Mouse (Mus musculus): ENCODE data around the gene Zfp148. TPM values are rescaled to one million over a fixed set of nuclear protein-coding genes. Genes with fewer than 3 reads are reported as not detected.
"Not testable (repeated sequence)": the region's sequence is repeated elsewhere in the genome, so short reads cannot be mapped to it uniquely, and the experiment has no call there.

Zfp148 gene
- 30.3 and 35.9 TPM in 2 replicates for polyA plus RNA-seq (2015; fragmentation: Nextera tagmentation; extraction: Ambion mirVana)

- 3% methylated on average over 49 of the region's 50 CpGs for WGBS
- peak within 1 kb of the TSS; percentile 87 for H3K9ac ChIP-seq (replicated peaks; ENCODE audit: low read depth)
- peak; percentile 45 for TF ChIP-seq CTCF (IDR thresholded peaks at IDR 0.05)
- DNase-seq (ENCODE audit: low spot score): peak; percentile 94
- H3K36me3 ChIP-seq (ENCODE audit: insufficient read depth, low read length); H3K9me3 ChIP-seq (ENCODE audit: low read length); H3K27me3 ChIP-seq (replicated peaks; ENCODE audit: insufficient read depth, low read length); H3K4me1 ChIP-seq (ENCODE audit: insufficient read depth, low read depth, low read length): not testable (repeated sequence)
- H3K27ac ChIP-seq (ENCODE audit: low read length): peak within 1 kb of the TSS; percentile 92
- H3K4me3 ChIP-seq (ENCODE audit: low read depth, low read length): peak within 1 kb of the TSS; percentile 90
- peak within 1 kb of the TSS; percentile 80 for H3K4me2 ChIP-seq (replicated peaks; ENCODE audit: low read depth, low read length)
- peak; percentile 91 for ATAC-seq
These were observed at the start of gene Zfp148 for GRCm38 (mm10) chr16:33379944-33380881. TSS of gene Zfp148 (plus strand) at chr16:33380836.

- Histone ChIP-seq H3K4me3 (ENCODE audit: low read depth, low read length) (no peak overlapping the region), H3K4me2 (replicated peaks; ENCODE audit: low read depth, low read length) (no peak overlapping the region), H3K27ac (ENCODE audit: low read length) (no peak overlapping the region), H3K4me1 (ENCODE audit: insufficient read depth, low read depth, low read length) (no peaks in the 10 kb centered on the region), H3K9ac (replicated peaks; ENCODE audit: low read depth) (no peak overlapping the region), H3K9me3 (ENCODE audit: low read length) (no peaks in the 10 kb centered on the region), H3K27me3 (replicated peaks; ENCODE audit: insufficient read depth, low read length) (no peaks in the 10 kb centered on the region), H3K36me3 (ENCODE audit: insufficient read depth, low read length) (no peaks in the 10 kb centered on the region)
- ATAC-seq (no peak), DNase-seq (ENCODE audit: low spot score) (no peak)
- TF ChIP-seq CTCF (IDR thresholded peaks at IDR 0.05) (no peak), EP300 (IDR thresholded peaks at IDR 0.05) (no peak)
- WGBS: 65% methylated on average over 14 of the region's 14 CpGs
These were observed 47.6 kb upstream of the Zfp148 start for GRCm38 (mm10) chr16:33333015-33333414.

GRCm38 (mm10) chr16:33337177-33337576, 43.5 kb upstream of the Zfp148 start:
- 4% methylated on average over 8 of the region's 8 CpGs for WGBS
- peak; percentile 94 for ATAC-seq
- no peak overlapping the region for H3K9ac ChIP-seq (replicated peaks; ENCODE audit: low read depth)

GRCm38 (mm10) chr16:33337681-33338080, 43.0 kb upstream of the Zfp148 start:
- WGBS: 58% methylated on average over 10 of the region's 10 CpGs

More at GRCm38 (mm10) chr16:33337177-33337576, 43.5 kb upstream of the Zfp148 start:
- Histone ChIP-seq H3K4me2 (replicated peaks; ENCODE audit: low read depth, low read length) (peak overlapping the region; percentile 42), H3K36me3 (ENCODE audit: insufficient read depth, low read length) (no peaks in the 10 kb centered on the region), H3K4me1 (ENCODE audit: insufficient read depth, low read depth, low read length) (no peaks in the 10 kb centered on the region), H3K27ac (ENCODE audit: low read length) (no peak overlapping the region), H3K27me3 (replicated peaks; ENCODE audit: insufficient read depth, low read length) (no peaks in the 10 kb centered on the region), H3K9me3 (ENCODE audit: low read length) (no peaks in the 10 kb centered on the region), H3K4me3 (ENCODE audit: low read depth, low read length) (peak overlapping the region; percentile 16)
- peak; percentile 91 for DNase-seq (ENCODE audit: low spot score)
- peak; percentile 80 for TF ChIP-seq CTCF (IDR thresholded peaks at IDR 0.05)
- no peak for TF ChIP-seq EP300 (IDR thresholded peaks at IDR 0.05)

GRCm38 (mm10) chr16:33338492-33338891, 42.1 kb upstream of the Zfp148 start:
- H3K4me1 ChIP-seq (ENCODE audit: insufficient read depth, low read depth, low read length): no peaks in the 10 kb centered on the region
- H3K9me3 ChIP-seq (ENCODE audit: low read length): no peaks in the 10 kb centered on the region
- H3K27ac ChIP-seq (ENCODE audit: low read length): no peak overlapping the region
- H3K9ac ChIP-seq (replicated peaks; ENCODE audit: low read depth): no peak overlapping the region
- TF ChIP-seq CTCF (IDR thresholded peaks at IDR 0.05) (no peak), EP300 (IDR thresholded peaks at IDR 0.05) (no peak)
- H3K27me3 ChIP-seq (replicated peaks; ENCODE audit: insufficient read depth, low read length): no peaks in the 10 kb centered on the region
- H3K4me2 ChIP-seq (replicated peaks; ENCODE audit: low read depth, low read length): no peak overlapping the region
- 33% methylated on average over 4 of the region's 4 CpGs for WGBS
- no peak for ATAC-seq
- DNase-seq (ENCODE audit: low spot score): no peak
- no peaks in the 10 kb centered on the region for H3K36me3 ChIP-seq (ENCODE audit: insufficient read depth, low read length)
- no peak overlapping the region for H3K4me3 ChIP-seq (ENCODE audit: low read depth, low read length)

More at GRCm38 (mm10) chr16:33337681-33338080, 43.0 kb upstream of the Zfp148 start:
- Histone ChIP-seq H3K4me3 (ENCODE audit: low read depth, low read length) (peak overlapping the region; percentile 16), H3K9ac (replicated peaks; ENCODE audit: low read depth) (no peak overlapping the region), H3K36me3 (ENCODE audit: insufficient read depth, low read length) (no peaks in the 10 kb centered on the region), H3K9me3 (ENCODE audit: low read length) (no peaks in the 10 kb centered on the region), H3K27ac (ENCODE audit: low read length) (no peak overlapping the region), H3K27me3 (replicated peaks; ENCODE audit: insufficient read depth, low read length) (no peaks in the 10 kb centered on the region), H3K4me1 (ENCODE audit: insufficient read depth, low read depth, low read length) (no peaks in the 10 kb centered on the region), H3K4me2 (replicated peaks; ENCODE audit: low read depth, low read length) (peak overlapping the region; percentile 42)
- TF ChIP-seq CTCF (IDR thresholded peaks at IDR 0.05) (no peak), EP300 (IDR thresholded peaks at IDR 0.05) (no peak)
- ATAC-seq (no peak), DNase-seq (ENCODE audit: low spot score) (no peak)

GRCm38 (mm10) chr16:33339476-33339875, 41.2 kb upstream of the Zfp148 start:
- H3K36me3 ChIP-seq (ENCODE audit: insufficient read depth, low read length): no peaks in the 10 kb centered on the region
- WGBS: 69% methylated on average over 2 of the region's 2 CpGs
- no peak overlapping the region for H3K4me3 ChIP-seq (ENCODE audit: low read depth, low read length)
- no peaks in the 10 kb centered on the region for H3K9me3 ChIP-seq (ENCODE audit: low read length)
- no peak for DNase-seq (ENCODE audit: low spot score)
- no peak for TF ChIP-seq EP300 (IDR thresholded peaks at IDR 0.05)
- TF ChIP-seq CTCF (IDR thresholded peaks at IDR 0.05): no peak
- no peaks in the 10 kb centered on the region for H3K4me1 ChIP-seq (ENCODE audit: insufficient read depth, low read depth, low read length)
- H3K27me3 ChIP-seq (replicated peaks; ENCODE audit: insufficient read depth, low read length): no peaks in the 10 kb centered on the region
- no peak overlapping the region for H3K27ac ChIP-seq (ENCODE audit: low read length)
- no peak overlapping the region for H3K9ac ChIP-seq (replicated peaks; ENCODE audit: low read depth)
- ATAC-seq: no peak
- no peak overlapping the region for H3K4me2 ChIP-seq (replicated peaks; ENCODE audit: low read depth, low read length)
